Mouse (Mus musculus) Patski (cell line): ENCODE measurements around the gene Pdgfa. TPM values are rescaled to one million over a fixed set of nuclear protein-coding genes. Genes with fewer than 3 reads are reported as not detected.

Source experiments
- ATAC-seq: fragments of 100-300 bp; one replicate; pipeline ENCODE4 v1.8.0; 2021
- CTCF ChIA-PET: fragments of 350-600 bp; sonication (Branson Sonifier 250); formaldehyde crosslinking; loops from one replicate; lab custom pipeline; 2022; ENCODE audit warnings: inconsistent platforms; lab: Charles Lee
- POLR2A ChIA-PET: fragments of 350-600 bp; sonication (Branson Sonifier 250); formaldehyde crosslinking; loops from one replicate; lab custom pipeline; 2022; ENCODE audit warnings: antibody characterized with exemption, inconsistent platforms; lab: Charles Lee
- DNase-seq: peaks from one replicate; pipeline ENCODE4 v3.0.0-alpha.2; 2011; ENCODE audit warnings: low read depth, low spot score
- H3K27me3 ChIP-seq: fragments of 371-371 bp; one replicate; pipeline ENCODE4 v1.5.1; 2021
- CTCF ChIP-seq: fragments of 100-300 bp; IDR thresholded peaks from one replicate; pipeline ENCODE4 v1.5.1; 2021
- in situ Hi-C: fragments of 300-500 bp; cut with MboI; formaldehyde crosslinking; loops from 3 replicates; pipeline ENCODE4 v1.11.1; 2018; ENCODE audit warnings: low pct_unique_long_range_greater_than_20kb, mixed read lengths
- polyA plus RNA-seq: library from polyadenylated mRNA; unstranded; gene quantifications from one replicate; pipeline ENCODE4 v1.2.3, GENCODE M21; 2021

Gene Pdgfa
- polyA plus RNA-seq, 1 experiment from 2014 or later: 35.4 TPM

DNA sequence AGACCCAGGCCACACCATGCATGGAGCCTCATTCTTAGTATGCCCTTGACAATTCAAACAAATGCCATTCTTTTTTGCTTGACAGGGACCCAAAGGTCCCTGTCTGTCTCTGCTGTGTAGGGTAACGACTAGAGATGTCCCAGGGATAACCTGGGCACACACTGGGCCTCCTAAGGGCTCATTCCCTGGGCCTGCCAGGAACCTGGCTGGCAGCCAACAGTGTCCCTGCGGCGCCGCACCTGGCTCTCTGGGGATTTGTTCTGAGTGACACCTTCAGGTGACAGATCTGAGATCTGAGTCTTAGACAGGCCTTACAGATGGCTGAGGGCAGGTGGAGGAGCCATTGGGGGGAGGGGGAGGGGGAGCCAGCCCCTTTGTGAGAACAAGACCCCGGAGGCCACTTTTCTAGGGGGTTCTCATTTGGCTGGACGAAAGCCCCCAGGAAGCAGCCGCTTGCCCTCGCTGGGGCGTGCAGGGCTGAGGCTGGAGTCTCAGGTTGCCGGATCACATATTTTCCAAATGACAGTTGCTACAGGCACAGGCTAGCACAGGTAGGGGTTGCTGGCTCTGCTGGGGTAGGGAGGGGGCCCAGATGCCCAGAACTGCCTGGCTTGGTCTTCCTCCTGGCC is 67.2 kb downstream of the Pdgfa start:
- CTCF ChIA-PET: interaction anchor here (1.4 kb wide), 1 partner anchor 12 kb away, joined by 4 read pairs; no protein-coding TSS in a partner anchor
- no peaks in the 10 kb centered on the region for H3K27me3 ChIP-seq
- in situ Hi-C loops: no loop called here
- POLR2A ChIA-PET: no interaction called here
- ATAC-seq: no peak
- TF ChIP-seq CTCF: no peak
- DNase-seq: no peak

Other genes with a start within 250 kb of the Pdgfa start
- 188 TPM for gene Fam20c, start 242.9 kb downstream of the Pdgfa start, polyA plus RNA-seq
- not detected for gene Gm5294, start 177.3 kb downstream of the Pdgfa start, polyA plus RNA-seq
- 0.55 TPM for gene Prkar1b, start 152.6 kb upstream of the Pdgfa start, polyA plus RNA-seq
- 45.6 TPM for gene Dnaaf5, start 152.9 kb upstream of the Pdgfa start, polyA plus RNA-seq
- 107 TPM for gene Sun1, start 203.3 kb upstream of the Pdgfa start, polyA plus RNA-seq